Mouse (Mus musculus) stomach, embryonic 14.5 days (tissue): ENCODE measurements around the gene Gm9821. TPM values are rescaled to one million over a fixed set of nuclear protein-coding genes. Genes with fewer than 3 reads are reported as not detected.

Experiments used
- ATAC-seq: fragments of 200-750 bp; cut with Nextera tagmentation; 2 replicates; pipeline ENCODE4 v1.8.0; 2017; ENCODE audit warnings: low read depth, moderate TSS enrichment; ENCODE audit not compliant: insufficient number of reproducible peaks, insufficient read depth, low FRiP score
- H3K27ac ChIP-seq: fragments of 300-500 bp; sonication (generic); 2 replicates; pipeline ENCODE4 v1.5.1; 2014; ENCODE audit warnings: mild to moderate bottlenecking, low read length, moderate library complexity, mixed read lengths
- H3K27me3 ChIP-seq: fragments of 300-500 bp; sonication (generic); 2 replicates; pipeline ENCODE4 v1.6.1; 2014; ENCODE audit warnings: low read length, control low read depth, mixed read lengths; ENCODE audit not compliant: control insufficient read depth, insufficient read depth
- H3K36me3 ChIP-seq: fragments of 300-500 bp; sonication (generic); 2 replicates; pipeline ENCODE4 v1.6.1; 2014; ENCODE audit warnings: mild to moderate bottlenecking, control low read depth, low read length, moderate library complexity, mixed read lengths; ENCODE audit not compliant: control insufficient read depth, insufficient read depth
- H3K4me1 ChIP-seq: fragments of 300-500 bp; sonication (generic); 2 replicates; pipeline ENCODE4 v1.6.1; 2014; ENCODE audit warnings: low read length, control low read depth, mixed read lengths; ENCODE audit not compliant: control insufficient read depth, insufficient read depth
- H3K4me2 ChIP-seq: fragments of 300-500 bp; sonication (generic); replicated peaks from 2 replicates; pipeline ENCODE4 v1.6.1; 2014; ENCODE audit warnings: low read depth, low read length, control low read depth
- H3K4me3 ChIP-seq: fragments of 300-500 bp; sonication (generic); 2 replicates; pipeline ENCODE4 v1.5.1; 2014; ENCODE audit warnings: low read depth, low read length, control low read depth
- H3K9ac ChIP-seq: fragments of 300-500 bp; sonication (generic); replicated peaks from 2 replicates; pipeline ENCODE4 v1.6.1; 2014; ENCODE audit warnings: low read depth, mild to moderate bottlenecking, control low read depth, low read length, moderate library complexity, mixed read lengths
- H3K9me3 ChIP-seq: fragments of 300-500 bp; sonication (generic); 2 replicates; pipeline ENCODE4 v1.6.1; 2016; ENCODE audit warnings: low read depth, low read length, control low read depth; ENCODE audit not compliant: control insufficient read depth
- WGBS: fragments of 180-500 bp; shearing (Covaris S2); extraction: QIAGEN DNeasy Blood & Tissue Kit; methylation state at CpG from one replicate; pipeline ENCODE4 v1.1.7; 2014; 5-methylcytosine and 5-hydroxymethylcytosine counted together
- polyA plus RNA-seq: library from polyadenylated mRNA; unstranded; fragments of >200 nt; fragmentation: Nextera tagmentation; extraction: Ambion mirVana; gene quantifications from 2 replicates; pipeline ENCODE4 v1.2.1, GENCODE M21; 2014

Gene Gm9821
- polyA plus RNA-seq, 1 experiment from 2014 or later = 1.4 TPM

GRCm38 (mm10) chr2:91929455-91929854 lies 16.0 kb upstream of the Gm9821 start:
- Histone ChIP-seq H3K4me3 (0 out of 2 replicates have a peak overlapping the region, but pooled peaks have one; percentile 80), H3K4me2 (peak overlapping the region; percentile 93; the same call in 1 of the 2 replicates)
- WGBS = 45% methylated on average over 3 of the region's 3 CpGs

DNA sequence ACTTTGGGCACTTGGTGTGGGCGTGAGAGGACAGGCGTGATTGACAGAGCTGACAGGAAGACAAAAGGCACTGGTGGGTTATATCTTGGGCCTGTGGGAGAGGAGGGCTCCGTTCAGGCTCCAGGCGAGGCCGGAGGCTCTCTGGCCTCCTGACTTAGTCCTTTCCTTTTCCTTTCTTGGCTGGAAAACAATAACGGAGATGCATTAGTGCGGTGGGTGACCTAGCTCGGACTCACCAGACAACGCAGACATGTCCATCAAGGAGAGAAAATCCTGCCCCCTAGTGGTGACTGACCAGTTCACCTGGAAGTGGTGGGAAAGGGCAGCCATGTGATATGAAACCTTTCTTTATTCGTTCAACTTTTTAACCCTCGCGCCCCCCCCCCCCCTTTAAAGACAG lies 15.6 kb upstream of the Gm9821 start:
- H3K9ac ChIP-seq = peak overlapping the region; percentile 87; the same call in 1 of the 2 replicates
- H3K27ac ChIP-seq = no peak overlapping the region
- peaks cover 26% of the 10 kb centered on the region for H3K4me1 ChIP-seq
- no peak for ATAC-seq
- no peaks in the 10 kb centered on the region for H3K27me3 ChIP-seq
- H3K36me3 ChIP-seq = peaks cover 10% of the 10 kb centered on the region
- H3K9me3 ChIP-seq = no peaks in the 10 kb centered on the region
- 5% methylated on average over 12 of the region's 12 CpGs for WGBS
- H3K4me3 ChIP-seq = peak overlapping the region; percentile 80
- peak overlapping the region; percentile 93 for H3K4me2 ChIP-seq

More at GRCm38 (mm10) chr2:91929455-91929854, 16.0 kb upstream of the Gm9821 start:
- no peak overlapping the region for H3K27ac ChIP-seq
- H3K9ac ChIP-seq = no peak overlapping the region
- H3K27me3 ChIP-seq = no peaks in the 10 kb centered on the region
- H3K9me3 ChIP-seq = no peaks in the 10 kb centered on the region
- peaks cover 6% of the 10 kb centered on the region for H3K36me3 ChIP-seq
- no peak for ATAC-seq
- peaks cover 26% of the 10 kb centered on the region for H3K4me1 ChIP-seq

DNA sequence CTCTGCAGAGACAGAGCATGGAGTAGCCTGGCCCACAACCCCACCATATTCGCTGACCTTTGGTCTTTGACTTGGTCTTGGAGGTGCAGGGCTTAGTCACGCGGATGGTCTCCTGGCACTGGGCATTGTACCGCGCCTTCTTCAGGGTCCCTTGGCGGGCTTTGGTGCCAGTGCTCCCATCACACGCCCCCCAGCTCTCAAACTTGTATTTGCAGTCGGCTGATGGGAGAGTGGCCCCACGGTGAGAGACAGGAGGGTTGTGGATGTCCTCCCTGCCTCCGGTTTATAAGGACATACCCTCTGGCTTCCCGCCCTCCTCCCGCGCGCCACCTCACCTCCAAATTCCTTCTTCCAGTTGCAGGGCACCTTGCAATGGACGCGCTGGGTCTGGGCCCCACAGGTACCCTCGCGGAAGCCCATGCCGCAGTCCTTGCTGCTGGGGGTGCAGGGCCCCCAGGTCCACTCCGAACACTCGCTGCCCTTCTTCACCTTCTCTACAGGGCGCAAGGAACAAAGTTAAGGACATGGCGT lies 14.7 kb upstream of the Gm9821 start:
- peak overlapping the region; percentile 93 for H3K4me2 ChIP-seq
- peak overlapping the region; percentile 80 for H3K4me3 ChIP-seq
- H3K9ac ChIP-seq = peak overlapping the region; percentile 87
- WGBS = 7% methylated on average over 23 of the region's 23 CpGs
- peaks cover 26% of the 10 kb centered on the region for H3K4me1 ChIP-seq
- no peaks in the 10 kb centered on the region for H3K27me3 ChIP-seq
- peaks cover 17% of the 10 kb centered on the region for H3K36me3 ChIP-seq
- no peaks in the 10 kb centered on the region for H3K9me3 ChIP-seq
- H3K27ac ChIP-seq = peak overlapping the region; percentile 98
- ATAC-seq = no peak

- Histone ChIP-seq H3K4me3 (peak overlapping the region; percentile 80), H3K9me3 (no peaks in the 10 kb centered on the region), H3K4me1 (peaks cover 26% of the 10 kb centered on the region), H3K36me3 (peaks cover 24% of the 10 kb centered on the region), H3K9ac (peak overlapping the region; percentile 87), H3K27me3 (no peaks in the 10 kb centered on the region), H3K27ac (peak overlapping the region; percentile 98), H3K4me2 (peak overlapping the region; percentile 93)
- peak; percentile 74 for ATAC-seq
- under 1% methylated on average over 45 of the region's 50 CpGs for WGBS
Measured at GRCm38 (mm10) chr2:91931328-91932159, 14.0 kb upstream of the Gm9821 start.

DNA sequence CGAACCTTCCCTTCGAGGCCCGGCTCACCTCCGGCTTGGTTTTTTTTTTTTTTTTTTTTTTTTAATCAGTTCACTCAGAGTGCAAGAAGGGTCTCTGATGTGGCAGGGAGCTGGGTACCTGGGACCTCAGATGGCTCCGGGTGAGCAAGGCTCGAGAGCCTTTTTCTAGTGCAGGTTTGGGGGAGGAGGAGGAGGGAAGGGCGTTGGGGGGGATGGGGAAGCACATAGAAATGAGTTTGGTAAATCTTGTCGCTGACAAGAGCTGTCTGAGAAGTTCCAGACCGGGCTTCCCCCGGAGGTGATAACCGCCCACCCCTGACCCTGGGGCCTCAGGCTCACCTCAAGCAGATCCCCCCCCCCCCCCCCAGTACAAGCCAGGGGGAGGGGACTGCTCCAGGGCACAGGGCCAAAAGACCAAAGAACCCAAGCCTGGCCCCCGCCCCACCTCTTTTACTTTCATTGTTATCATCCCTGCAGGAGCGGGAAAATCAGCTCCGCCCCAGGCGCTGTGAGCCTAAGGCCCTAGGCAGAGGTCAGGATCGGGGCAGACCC lies 13.3 kb upstream of the Gm9821 start, which contains the start of gene Mdk:
Gene Mdk, minus strand, starts transcription at position 138 of the 552 bp plus-strand sequence.
- WGBS = 4% methylated on average over 15 of the region's 16 CpGs
- Histone ChIP-seq H3K9ac (peak within 1 kb of the TSS; percentile 87), H3K4me1 (peaks cover 26% of the 10 kb centered on the region), H3K27ac (peak within 1 kb of the TSS; percentile 98), H3K4me2 (peak within 1 kb of the TSS; percentile 93), H3K9me3 (no peaks in the 10 kb centered on the region), H3K4me3 (peak within 1 kb of the TSS; percentile 80), H3K27me3 (no peaks in the 10 kb centered on the region), H3K36me3 (peaks cover 31% of the 10 kb centered on the region)
- ATAC-seq = peak; percentile 8; the same call in 1 of the 2 replicates

DNA sequence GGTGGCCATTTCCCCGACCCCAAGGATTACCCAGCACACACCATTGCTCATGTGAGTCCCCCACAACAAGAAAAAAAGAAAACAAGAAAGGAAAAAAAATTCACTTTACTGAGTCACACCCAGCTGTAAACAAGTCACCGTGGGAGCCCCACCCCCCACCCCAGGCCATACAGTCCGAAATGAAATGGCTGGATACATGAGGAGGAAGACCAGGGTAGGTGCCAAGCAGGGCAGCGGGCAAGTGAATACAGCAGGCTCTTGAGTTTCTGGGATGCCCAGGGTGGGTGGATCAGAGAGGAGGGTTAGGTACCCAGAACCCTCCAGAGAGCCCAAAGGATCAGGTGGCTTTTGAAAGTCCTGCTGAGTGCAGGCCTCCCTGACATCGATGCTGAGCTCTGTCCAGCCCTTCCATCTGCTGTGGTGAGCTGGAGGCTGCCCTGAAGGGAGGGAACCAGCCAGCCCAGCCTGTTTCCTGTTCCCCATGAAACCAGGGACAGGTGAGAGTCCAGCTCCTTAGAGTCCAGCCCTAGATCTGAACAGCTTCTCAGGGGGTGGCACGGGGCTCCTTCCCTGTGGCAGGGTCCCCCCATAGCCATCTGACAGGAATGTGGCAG lies 12.7 kb upstream of the Gm9821 start:
- Histone ChIP-seq H3K27me3 (no peaks in the 10 kb centered on the region), H3K4me2 (peak overlapping the region; percentile 93), H3K4me3 (0 out of 2 replicates have a peak overlapping the region, but pooled peaks have one; percentile 80), H3K9ac (no peak overlapping the region), H3K9me3 (no peaks in the 10 kb centered on the region), H3K36me3 (peaks cover 37% of the 10 kb centered on the region), H3K4me1 (peaks cover 26% of the 10 kb centered on the region), H3K27ac (peak overlapping the region; percentile 98)
- 25% methylated on average over 6 of the region's 6 CpGs for WGBS
- ATAC-seq = no peak

GRCm38 (mm10) chr2:91933471-91933870 lies 12.0 kb upstream of the Gm9821 start:
- Histone ChIP-seq H3K36me3 (peaks cover 43% of the 10 kb centered on the region), H3K4me2 (no peak overlapping the region; the same call in 1 of the 2 replicates), H3K27ac (peak overlapping the region; percentile 98), H3K4me1 (peaks cover 23% of the 10 kb centered on the region), H3K9me3 (no peaks in the 10 kb centered on the region), H3K4me3 (no peak overlapping the region), H3K27me3 (no peaks in the 10 kb centered on the region), H3K9ac (no peak overlapping the region)
- 23% methylated on average over 9 of the region's 9 CpGs for WGBS
- no peak for ATAC-seq

DNA sequence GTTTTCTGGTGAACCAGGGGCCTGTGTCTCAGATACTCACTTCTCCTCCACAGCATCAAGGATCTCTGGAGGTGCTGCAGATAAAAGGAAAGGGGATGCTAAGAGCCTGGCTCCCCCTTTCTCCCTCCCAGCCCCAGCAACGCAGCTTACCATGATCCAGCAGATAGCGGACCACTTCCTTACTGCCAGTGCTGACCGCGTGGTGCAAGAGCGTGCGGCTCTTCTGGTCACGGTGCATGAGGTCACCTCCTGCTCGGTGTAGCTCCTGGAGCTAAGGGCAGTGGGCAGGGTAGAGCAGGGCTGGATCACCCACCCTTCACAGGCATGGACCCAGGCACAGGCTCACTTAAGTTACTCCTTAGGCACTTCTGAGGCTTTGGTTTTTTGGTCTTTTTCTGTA lies 11.5 kb upstream of the Gm9821 start:
- ATAC-seq = no peak
- H3K27ac ChIP-seq = no peak overlapping the region; the same call in 1 of the 2 replicates
- no peak overlapping the region for H3K4me3 ChIP-seq
- H3K27me3 ChIP-seq = no peaks in the 10 kb centered on the region
- no peak overlapping the region for H3K4me2 ChIP-seq
- peaks cover 23% of the 10 kb centered on the region for H3K4me1 ChIP-seq
- WGBS = 42% methylated on average over 8 of the region's 8 CpGs
- peaks cover 48% of the 10 kb centered on the region for H3K36me3 ChIP-seq
- H3K9ac ChIP-seq = no peak overlapping the region
- no peaks in the 10 kb centered on the region for H3K9me3 ChIP-seq
